Comparison of ENCODE assay signal across 8 mouse cellular contexts in genomic region chr17:55711984-55712811, GRCm38 (mm10). TPM values are rescaled to one million over a fixed set of nuclear protein-coding genes. Genes with fewer than 3 reads are reported as not detected.
DNase-seq lines count a peak whose midpoint lies in the region; ATAC-seq and TF ChIP-seq lines count a peak whose summit lies in the region.

Pot1b (minus strand) TSS chr17:55712628.

- intact Hi-C loops in heart, postnatal 25 days (cut with DNase I): loop anchor here (5.0 kb wide), 1 partner anchor 230 kb away; no protein-coding TSS in a partner anchor

- WGBS in forebrain, embryonic 15.5 days: under 1% methylated on average over 37 of the region's 37 CpGs
- WGBS in lung, adult 2 months: under 1% methylated on average over 37 of the region's 37 CpGs

- TF ChIP-seq POLR2A in lung, adult 2 months (IDR thresholded peaks at IDR 0.05; ENCODE audit: borderline replicate concordance, extremely low read depth, low read depth, low read length): peak; percentile 67; the same call in 1 of the 2 replicates

- H3K27ac ChIP-seq in ES-E14 (ENCODE audit: insufficient read depth, low read depth, low read length, poor library complexity, severe bottlenecking): peak within 1 kb of the TSS; percentile 57; the same call in 1 of the 2 replicates
- peak within 1 kb of the TSS; percentile 29; the same call in 1 of the 2 replicates for H3K27ac ChIP-seq in forebrain, embryonic 15.5 days (replicated peaks)

- H3K27me3 ChIP-seq in forebrain, embryonic 15.5 days: no peaks in the 10 kb centered on the region

- H3K4me2 ChIP-seq in forebrain, embryonic 15.5 days (replicated peaks): peak within 1 kb of the TSS; percentile 81

- in situ Hi-C loops in ES-E14 (cut with MboI; ENCODE audit: low sequenced_read_pairs in 2 of 2, unreplicated experiment in 2 of 2): no loop called here

- H3K4me3 ChIP-seq in ES-E14 (ENCODE audit: insufficient read depth in 1 of 2, low read depth in 1 of 2, low read length in 2 of 2, poor library complexity in 1 of 2, severe bottlenecking in 1 of 2): peak within 1 kb of the TSS; percentile 87 to 96
- H3K4me3 ChIP-seq in forebrain, embryonic 15.5 days: peak within 1 kb of the TSS; percentile 54
- peak within 1 kb of the TSS; percentile 89 for H3K4me3 ChIP-seq in lung, adult 2 months (replicated peaks; ENCODE audit: extremely low read depth, low read depth, low read length)

- peak within 1 kb of the TSS; percentile 93 for H3K9ac ChIP-seq in ES-E14 (ENCODE audit: insufficient read depth, low read depth, low read length, poor library complexity, severe bottlenecking)
- H3K9ac ChIP-seq in forebrain, embryonic 15.5 days (replicated peaks): peak within 1 kb of the TSS; percentile 54

- TF ChIP-seq CTCF in lung, adult 2 months (IDR thresholded peaks at IDR 0.05; ENCODE audit: insufficient read depth, low read length): 0 out of 2 replicates have a peak, but pooled peaks have one; percentile 15

- H3K9me3 ChIP-seq in ES-E14 (ENCODE audit: control insufficient read depth, insufficient read depth, low read depth, low read length): peaks cover 3% of the 10 kb centered on the region
- H3K9me3 ChIP-seq in forebrain, embryonic 15.5 days: no peaks in the 10 kb centered on the region

- H3K36me3 ChIP-seq in ES-E14 (ENCODE audit: control insufficient read depth, insufficient read depth, low read length, poor library complexity, severe bottlenecking): no peaks in the 10 kb centered on the region
- H3K36me3 ChIP-seq in forebrain, embryonic 15.5 days: peaks cover 4% of the 10 kb centered on the region; the same call in 1 of the 2 replicates

- H3K4me1 ChIP-seq in ES-E14 (ENCODE audit: control insufficient read depth in 2 of 2, insufficient read depth in 2 of 2, low read length in 2 of 2, poor library complexity in 1 of 2): no peaks in the 10 kb centered on the region
- peaks cover 2% of the 10 kb centered on the region; the same call in 1 of the 2 replicates for H3K4me1 ChIP-seq in forebrain, embryonic 15.5 days
- no peaks in the 10 kb centered on the region; the same call in 1 of the 2 replicates for H3K4me1 ChIP-seq in lung, adult 2 months (ENCODE audit: control insufficient read depth, insufficient read depth, low read length)

- DNase-seq in ES-E14 (ENCODE audit: low read depth, low spot score): peak; percentile 97
- peak; percentile 94 for DNase-seq in cerebellum, adult 11-12 months
- DNase-seq in heart, postnatal 25 days (ENCODE audit: low spot score): peak; percentile 94
- peak; percentile 92 to 98 for DNase-seq in layer of hippocampus, adult 18-20 months (ENCODE audit: low spot score in 2 of 2)
- DNase-seq in lung, adult 2 months: peak; percentile 94
- peak; percentile 95 for DNase-seq in thymus, adult 18-20 months

- peak; percentile 99 for ATAC-seq in forebrain, embryonic 15.5 days (replicated peaks)
- peak; percentile 94 for ATAC-seq in neutrophil, adult 5-6 weeks (ENCODE audit: extremely low read depth, insufficient number of reproducible peaks, low FRiP score, poor library complexity, severe bottlenecking)

TF ChIP-seq in ES-E14, 5 proteins besides CTCF, POLR2A, EP300 and RAD21:
- TF ChIP-seq ZC3H11A (IDR thresholded peaks at IDR 0.05; ENCODE audit: borderline replicate concordance, low read depth, low read length): no peak
- 0 out of 2 replicates have a peak, but pooled peaks have one; percentile 33 for TF ChIP-seq HCFC1 (IDR thresholded peaks at IDR 0.05; ENCODE audit: borderline replicate concordance, insufficient read depth, low read length)

RNA-seq across cellular contexts. Expression of gene Pot1b, which starts in this region (rescaled TPM):
- 4.9 and 6.6 TPM in 2 replicates for total RNA-seq in ES-E14 (2012; rRNA removed)
- polyA plus RNA-seq in forebrain, embryonic 15.5 days (2015; fragmentation: Nextera tagmentation; extraction: Ambion mirVana): 9.0 and 9.8 TPM in 2 replicates
- total RNA-seq in heart, postnatal 25 days (2021): 1 to 10 TPM; 2.8 to 3.1 TPM
- 1 to 10 TPM; 4.6 to 8.1 TPM for total RNA-seq in layer of hippocampus, adult 18-20 months (2021)
- 1.9 and 5.9 TPM in 2 replicates for polyA plus RNA-seq in lung, adult 2 months (2012; rRNA removed)
- total RNA-seq in neutrophil, adult 5-6 weeks (2017): 61.0 and 63.1 TPM in 2 replicates

Comparison
In these comparisons a context has a peak if more than half of its experiments do, and no peak if none do; other contexts are left out.
1. Peak in every context shown above with its lines: DNase-seq, ATAC-seq, H3K4me3 ChIP-seq and H3K27ac ChIP-seq.